Mouse (Mus musculus): ENCODE measurements at regions not wholly inside any gene's neighbourhood (a gene's known extent, or its start where the extent isn't known, plus 50 kb on each side); places are given as distances from the start of the nearest gene placed in this dataset.

GRCm38 (mm10) chr2:11917373-11917772, 139.7 kb downstream of the Ankrd16 start:
- H3K4me3 ChIP-seq (ENCODE audit: low read depth, low read length) = no peak overlapping the region
- no peaks in the 10 kb centered on the region for H3K9me3 ChIP-seq (ENCODE audit: low read length)
- no peak overlapping the region for H3K27ac ChIP-seq (ENCODE audit: low read length)
- H3K4me1 ChIP-seq (ENCODE audit: insufficient read depth, low read depth, low read length) = no peaks in the 10 kb centered on the region
- no peak for TF ChIP-seq CTCF (IDR thresholded peaks at IDR 0.05)
- TF ChIP-seq EP300 (IDR thresholded peaks at IDR 0.05) = no peak
- H3K36me3 ChIP-seq (ENCODE audit: insufficient read depth, low read length) = no peaks in the 10 kb centered on the region
- DNase-seq (ENCODE audit: low spot score) (no peak), ATAC-seq (no peak)
- no peak overlapping the region for H3K4me2 ChIP-seq (replicated peaks; ENCODE audit: low read depth, low read length)
- no peak overlapping the region for H3K9ac ChIP-seq (replicated peaks; ENCODE audit: low read depth)
- no peaks in the 10 kb centered on the region for H3K27me3 ChIP-seq (replicated peaks; ENCODE audit: insufficient read depth, low read length)

- Histone ChIP-seq H3K36me3 (ENCODE audit: insufficient read depth, low read length) (no peaks in the 10 kb centered on the region), H3K4me1 (ENCODE audit: insufficient read depth, low read depth, low read length) (no peaks in the 10 kb centered on the region), H3K4me2 (replicated peaks; ENCODE audit: low read depth, low read length) (no peak overlapping the region), H3K9ac (replicated peaks; ENCODE audit: low read depth) (no peak overlapping the region), H3K27ac (ENCODE audit: low read length) (no peak overlapping the region), H3K4me3 (ENCODE audit: low read depth, low read length) (no peak overlapping the region), H3K27me3 (replicated peaks; ENCODE audit: insufficient read depth, low read length) (no peaks in the 10 kb centered on the region), H3K9me3 (ENCODE audit: low read length) (no peaks in the 10 kb centered on the region)
- WGBS = 58% methylated on average over 5 of the region's 5 CpGs
- ATAC-seq (no peak), DNase-seq (ENCODE audit: low spot score) (no peak)
- no peak for TF ChIP-seq CTCF (IDR thresholded peaks at IDR 0.05)
- TF ChIP-seq EP300 (IDR thresholded peaks at IDR 0.05) = no peak
Observed at GRCm38 (mm10) chr2:11918070-11918469, 140.4 kb downstream of the Ankrd16 start.

GRCm38 (mm10) chr2:11960777-11961176, 183.1 kb downstream of the Ankrd16 start:
- H3K4me3 ChIP-seq (ENCODE audit: low read depth, low read length) = no peak overlapping the region
- H3K27ac ChIP-seq (ENCODE audit: low read length) = no peak overlapping the region
- no peak overlapping the region for H3K9ac ChIP-seq (replicated peaks; ENCODE audit: low read depth)
- no peaks in the 10 kb centered on the region for H3K9me3 ChIP-seq (ENCODE audit: low read length)
- no peaks in the 10 kb centered on the region for H3K4me1 ChIP-seq (ENCODE audit: insufficient read depth, low read depth, low read length)
- H3K27me3 ChIP-seq (replicated peaks; ENCODE audit: insufficient read depth, low read length) = no peaks in the 10 kb centered on the region
- H3K4me2 ChIP-seq (replicated peaks; ENCODE audit: low read depth, low read length) = no peak overlapping the region
- ATAC-seq (no peak), DNase-seq (ENCODE audit: low spot score) (no peak)
- WGBS = 68% methylated on average over 3 of the region's 3 CpGs
- TF ChIP-seq EP300 (IDR thresholded peaks at IDR 0.05) = no peak
- TF ChIP-seq CTCF (IDR thresholded peaks at IDR 0.05) = no peak
- no peaks in the 10 kb centered on the region for H3K36me3 ChIP-seq (ENCODE audit: insufficient read depth, low read length)

- Histone ChIP-seq H3K9me3 (ENCODE audit: low read length) (no peaks in the 10 kb centered on the region), H3K4me1 (ENCODE audit: insufficient read depth, low read depth, low read length) (no peaks in the 10 kb centered on the region), H3K36me3 (ENCODE audit: insufficient read depth, low read length) (no peaks in the 10 kb centered on the region), H3K4me2 (replicated peaks; ENCODE audit: low read depth, low read length) (no peak overlapping the region), H3K27ac (ENCODE audit: low read length) (no peak overlapping the region), H3K9ac (replicated peaks; ENCODE audit: low read depth) (no peak overlapping the region), H3K4me3 (ENCODE audit: low read depth, low read length) (no peak overlapping the region), H3K27me3 (replicated peaks; ENCODE audit: insufficient read depth, low read length) (no peaks in the 10 kb centered on the region)
- ATAC-seq = no peak
- DNase-seq (ENCODE audit: low spot score) = no peak
- TF ChIP-seq CTCF (IDR thresholded peaks at IDR 0.05) (no peak), EP300 (IDR thresholded peaks at IDR 0.05) (no peak)
- WGBS = 46% methylated on average over 3 of the region's 3 CpGs
Observed at GRCm38 (mm10) chr2:11965374-11965773, 187.7 kb downstream of the Ankrd16 start.

- H3K36me3 ChIP-seq (ENCODE audit: insufficient read depth, low read length) = no peaks in the 10 kb centered on the region
- no peak overlapping the region for H3K27ac ChIP-seq (ENCODE audit: low read length)
- no peak overlapping the region for H3K4me2 ChIP-seq (replicated peaks; ENCODE audit: low read depth, low read length)
- 74% methylated on average over 2 of the region's 2 CpGs for WGBS
- TF ChIP-seq EP300 (IDR thresholded peaks at IDR 0.05) = no peak
- TF ChIP-seq CTCF (IDR thresholded peaks at IDR 0.05) = no peak
- no peak overlapping the region for H3K9ac ChIP-seq (replicated peaks; ENCODE audit: low read depth)
- H3K9me3 ChIP-seq (ENCODE audit: low read length) = no peaks in the 10 kb centered on the region
- ATAC-seq (no peak), DNase-seq (ENCODE audit: low spot score) (no peak)
- no peaks in the 10 kb centered on the region for H3K27me3 ChIP-seq (replicated peaks; ENCODE audit: insufficient read depth, low read length)
- H3K4me3 ChIP-seq (ENCODE audit: low read depth, low read length) = no peak overlapping the region
- no peaks in the 10 kb centered on the region for H3K4me1 ChIP-seq (ENCODE audit: insufficient read depth, low read depth, low read length)
Observed at GRCm38 (mm10) chr2:11967001-11967400, 189.3 kb downstream of the Ankrd16 start.

GRCm38 (mm10) chr2:11971972-11972371, 194.3 kb downstream of the Ankrd16 start:
- Histone ChIP-seq H3K27ac (ENCODE audit: low read length) (no peak overlapping the region), H3K4me1 (ENCODE audit: insufficient read depth, low read depth, low read length) (no peaks in the 10 kb centered on the region), H3K9ac (replicated peaks; ENCODE audit: low read depth) (no peak overlapping the region), H3K4me2 (replicated peaks; ENCODE audit: low read depth, low read length) (no peak overlapping the region), H3K36me3 (ENCODE audit: insufficient read depth, low read length) (no peaks in the 10 kb centered on the region), H3K9me3 (ENCODE audit: low read length) (no peaks in the 10 kb centered on the region), H3K4me3 (ENCODE audit: low read depth, low read length) (no peak overlapping the region), H3K27me3 (replicated peaks; ENCODE audit: insufficient read depth, low read length) (no peaks in the 10 kb centered on the region)
- TF ChIP-seq CTCF (IDR thresholded peaks at IDR 0.05) (no peak), EP300 (IDR thresholded peaks at IDR 0.05) (no peak)
- ATAC-seq (no peak), DNase-seq (ENCODE audit: low spot score) (no peak)
- 78% methylated on average over 5 of the region's 5 CpGs for WGBS

Measured in lung, postnatal 0 days (tissue).